Mouse (Mus musculus) cerebellum, postnatal 14 days (tissue): ENCODE data around the gene Shank2.

Experiments used
- DNase-seq, 2 experiments: peaks; one replicate each; pipeline ENCODE4 v3.0.0; 2021; ENCODE audit warnings: mixed read lengths in 2 of 2

Gene Shank2

DNA sequence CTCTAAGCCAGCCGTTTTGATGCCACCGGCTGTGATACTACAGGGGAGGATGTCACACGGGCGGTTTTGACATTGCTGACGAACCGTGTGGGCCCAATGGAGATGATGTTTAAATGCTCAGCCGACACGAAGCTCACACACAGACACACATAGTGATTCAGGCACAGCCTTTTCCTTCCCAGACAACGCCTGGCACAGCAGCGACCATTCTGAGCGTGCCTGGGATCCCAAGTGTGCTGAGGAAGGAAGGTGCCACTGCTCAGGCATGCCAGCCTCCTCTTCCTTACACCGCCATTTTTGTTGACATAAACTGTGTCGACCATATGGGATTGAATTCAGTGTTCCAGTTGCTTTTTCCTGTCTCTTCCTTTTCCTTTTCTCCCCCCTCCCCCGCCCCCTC, 172.6 kb downstream of the Shank2 start:
- no peak for DNase-seq

DNA sequence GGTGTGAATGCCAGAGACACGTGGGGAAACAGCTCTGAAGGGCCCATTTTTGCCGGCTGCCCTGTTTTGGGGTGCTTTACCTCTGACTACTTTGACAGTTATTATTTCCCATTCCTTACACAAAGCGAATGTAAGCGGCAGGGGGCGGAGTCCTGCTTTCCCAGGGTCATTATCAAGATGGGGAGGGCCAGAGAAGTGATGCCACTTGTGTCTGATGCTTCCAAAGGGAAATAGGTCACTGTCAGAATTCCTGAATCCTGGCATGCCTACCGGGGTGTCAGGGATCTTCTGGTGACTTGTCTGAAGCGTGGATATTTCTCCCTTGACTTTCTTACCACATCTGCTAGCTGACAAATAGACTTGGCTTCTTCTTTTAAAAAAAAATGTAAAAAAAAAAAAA, 173.3 kb downstream of the Shank2 start:
- DNase-seq: peak; percentile 34 to 43

DNA sequence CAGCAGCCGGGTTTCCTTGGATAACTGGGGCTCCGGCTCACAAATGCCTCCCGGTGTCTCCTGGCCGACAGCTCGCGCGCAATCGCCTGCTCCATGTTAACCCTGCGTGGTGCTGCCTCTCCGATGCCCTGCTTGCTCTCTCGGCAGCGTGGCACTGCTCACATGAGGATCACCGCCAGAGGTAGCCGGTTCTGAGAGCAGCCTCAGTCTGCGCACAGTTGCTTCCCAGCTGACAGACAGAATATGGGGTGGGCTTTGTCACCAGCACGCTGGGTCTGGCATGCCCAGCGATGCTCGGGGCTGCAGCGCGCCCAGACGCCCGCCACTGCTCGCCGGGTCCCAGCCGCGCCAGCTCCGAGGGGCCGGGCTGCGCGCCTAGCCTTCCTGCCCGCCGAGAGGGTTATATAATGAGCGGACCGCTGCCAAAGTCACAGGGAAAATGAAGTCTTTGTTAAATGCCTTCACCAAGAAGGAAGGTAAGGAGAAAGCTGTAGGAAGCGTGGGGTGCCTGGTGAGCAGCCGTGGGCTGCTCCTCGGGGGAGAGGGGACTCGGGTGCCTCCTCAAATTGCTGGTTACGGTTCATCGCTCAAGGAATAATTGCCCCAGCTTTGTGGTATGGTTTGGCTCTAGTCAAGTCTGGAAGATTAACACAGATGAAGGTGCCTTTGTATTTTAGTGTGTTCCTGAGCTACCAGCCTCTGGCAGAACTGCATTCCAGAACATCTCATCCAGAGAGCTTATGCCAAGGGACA, 173.9 kb downstream of the Shank2 start:
- peak; percentile 59 to 66 for DNase-seq

DNA sequence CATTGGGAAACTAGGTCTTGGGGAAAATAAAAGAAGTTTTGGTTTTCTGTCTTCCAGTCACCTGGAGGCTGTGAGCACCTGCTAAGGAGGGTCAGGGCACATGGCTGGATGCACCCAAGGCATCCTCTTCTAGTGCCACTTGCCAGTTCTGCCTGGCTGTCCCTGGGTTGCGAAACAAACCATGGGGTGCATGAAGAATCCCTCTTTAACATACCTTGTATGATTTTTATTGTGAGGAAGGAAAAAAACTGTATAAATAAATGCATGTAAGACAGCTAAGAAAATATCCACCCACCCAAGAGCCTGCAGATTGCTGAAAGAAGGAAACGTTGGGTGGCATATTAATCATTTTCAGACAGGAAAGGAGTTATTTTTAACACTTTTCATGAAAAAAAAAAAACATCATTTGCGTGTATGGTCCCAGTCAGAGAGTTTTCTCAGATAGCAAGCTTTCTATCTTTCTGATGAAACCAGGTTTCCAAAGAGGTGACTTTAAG, 174.6 kb downstream of the Shank2 start:
- DNase-seq: peak in 1 of 2 experiments; percentile 30

DNA sequence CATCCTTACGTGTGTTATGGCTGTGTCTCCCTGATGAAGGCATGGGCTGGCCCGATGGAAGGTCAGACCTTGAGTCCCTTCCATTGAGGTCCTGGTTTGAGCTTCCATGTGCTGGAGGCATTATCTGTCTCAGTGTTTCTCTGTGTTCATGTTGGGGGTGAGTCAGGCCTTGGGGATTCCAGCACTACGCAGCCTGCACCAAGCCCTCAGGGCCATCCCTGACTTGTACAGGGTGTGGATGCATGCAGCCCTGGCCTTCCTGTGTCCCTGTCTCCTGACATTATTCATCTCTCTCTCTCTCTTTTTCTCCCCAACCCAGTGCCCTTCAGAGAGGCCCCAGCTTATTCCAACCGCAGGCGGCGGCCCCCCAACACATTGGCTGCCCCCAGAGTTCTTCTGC, 177.7 kb downstream of the Shank2 start:
- no peak for DNase-seq

DNA sequence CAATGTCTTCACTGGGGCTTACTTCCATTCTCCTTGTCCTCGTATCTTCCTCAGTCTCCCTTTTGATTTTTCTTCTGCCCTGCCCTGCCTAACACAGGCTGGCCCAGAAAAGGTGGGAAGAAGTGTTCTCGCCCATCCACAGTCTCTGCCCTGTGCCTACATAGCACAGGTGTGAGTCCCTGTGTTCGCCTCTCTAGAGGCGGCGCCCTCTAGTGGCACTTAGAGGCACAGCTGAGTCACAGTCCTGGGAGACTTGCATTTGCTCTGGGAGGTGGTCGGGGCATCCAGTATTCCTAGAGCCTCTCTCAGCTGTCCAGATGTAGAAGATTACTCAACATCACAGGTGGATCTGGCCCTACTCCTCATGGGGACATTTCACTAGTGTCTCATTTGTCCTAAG, 179.2 kb downstream of the Shank2 start:
- peak; percentile 82 to 88 for DNase-seq

DNA sequence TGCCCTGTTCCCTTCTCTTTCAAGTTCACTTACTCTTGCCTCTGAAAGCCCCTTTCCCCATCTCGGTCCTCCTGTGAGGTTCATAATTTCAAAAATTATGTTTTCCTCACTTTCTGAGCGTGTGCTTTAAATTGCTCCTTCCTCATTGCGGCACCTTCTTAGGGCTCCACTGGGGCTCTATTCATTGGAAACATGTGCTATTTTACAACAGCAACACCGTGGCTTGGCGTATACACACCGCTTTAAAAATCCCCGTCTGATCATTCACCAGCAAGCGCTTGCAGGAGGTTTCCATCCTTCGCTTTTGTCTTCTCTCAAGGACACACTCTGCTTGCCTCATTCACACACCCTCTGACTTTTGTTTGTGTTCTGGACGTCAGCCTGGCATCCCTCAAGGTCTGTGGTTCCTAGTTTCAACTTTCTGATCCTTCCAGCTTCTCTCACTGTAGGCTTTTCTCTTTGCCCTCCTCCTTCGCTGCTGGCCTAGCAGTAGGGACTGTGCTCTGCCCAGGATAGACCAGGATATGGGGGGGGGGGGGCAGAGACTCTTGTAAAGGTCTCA, 186.2 kb downstream of the Shank2 start:
- no peak for DNase-seq

DNA sequence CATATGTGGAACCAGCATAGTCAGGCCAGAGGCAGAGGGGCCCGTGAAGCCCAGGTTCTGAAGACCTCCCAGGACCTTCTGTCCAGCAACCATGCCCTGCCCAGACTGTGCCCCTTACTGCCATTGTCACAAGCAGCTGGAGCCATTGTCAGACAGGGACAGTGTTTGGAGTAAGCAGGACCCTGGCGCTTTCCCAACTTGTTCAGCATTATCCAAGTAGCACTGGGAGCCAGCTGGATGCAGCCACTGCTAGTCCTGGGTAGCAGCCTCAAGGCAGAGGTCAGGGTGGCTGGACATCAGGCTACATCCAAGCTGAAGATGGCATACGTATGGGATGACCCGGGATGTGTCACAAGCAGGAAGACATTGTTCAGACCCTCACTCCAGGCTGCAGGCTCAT, 187.7 kb downstream of the Shank2 start:
- peak; percentile 27 to 45 for DNase-seq

DNA sequence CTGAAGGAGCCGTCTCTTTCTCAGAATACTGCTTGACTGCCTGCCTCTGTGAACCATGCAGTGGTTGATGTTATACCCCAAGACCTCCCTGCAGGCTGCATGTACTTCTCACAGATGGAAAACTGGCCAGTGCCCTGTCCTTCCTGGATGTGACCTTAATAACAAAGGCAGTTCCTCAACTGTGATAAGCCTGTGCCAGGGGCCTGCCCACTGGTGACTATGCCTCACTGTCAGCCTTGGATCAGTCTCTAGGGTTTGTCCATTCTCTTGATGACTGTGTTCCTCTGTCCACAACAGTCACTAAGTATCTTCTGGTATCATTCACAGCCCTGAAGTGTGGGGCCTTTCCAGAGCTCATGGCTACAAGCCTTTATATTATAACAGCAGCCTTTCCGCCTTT, 196.8 kb downstream of the Shank2 start:
- DNase-seq: no peak

DNA sequence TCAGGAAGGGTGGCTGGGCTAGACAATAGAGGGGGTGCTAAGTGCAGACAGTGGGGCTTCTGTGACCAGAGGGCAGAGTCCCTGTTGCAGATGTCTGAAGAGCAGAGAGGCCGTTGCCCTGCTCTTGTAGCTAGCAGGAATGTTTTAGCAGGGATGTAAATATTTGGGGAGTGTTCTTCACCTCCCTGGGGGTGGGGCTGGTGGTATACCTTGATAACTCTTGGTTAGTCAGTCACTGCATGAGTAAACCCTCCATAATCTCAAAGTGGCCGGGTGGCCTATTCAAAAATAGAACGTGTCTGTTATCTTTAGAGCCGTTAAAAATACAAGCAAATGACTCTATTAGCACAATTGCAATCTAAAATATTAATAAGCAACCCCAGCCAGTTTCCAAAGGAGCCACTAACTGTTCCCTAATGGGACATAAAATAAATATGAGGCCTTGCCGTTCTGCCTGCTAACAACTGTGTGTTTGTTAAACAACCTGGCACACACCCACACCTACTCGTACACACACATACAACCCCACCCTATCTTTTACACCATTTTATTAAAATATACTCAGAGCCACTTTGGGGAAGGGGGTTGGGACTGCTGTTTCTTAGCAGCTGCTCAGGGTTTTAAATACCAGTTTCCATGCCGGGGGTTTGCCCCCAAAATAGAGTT, 200.4 kb downstream of the Shank2 start:
- DNase-seq: no peak

DNA sequence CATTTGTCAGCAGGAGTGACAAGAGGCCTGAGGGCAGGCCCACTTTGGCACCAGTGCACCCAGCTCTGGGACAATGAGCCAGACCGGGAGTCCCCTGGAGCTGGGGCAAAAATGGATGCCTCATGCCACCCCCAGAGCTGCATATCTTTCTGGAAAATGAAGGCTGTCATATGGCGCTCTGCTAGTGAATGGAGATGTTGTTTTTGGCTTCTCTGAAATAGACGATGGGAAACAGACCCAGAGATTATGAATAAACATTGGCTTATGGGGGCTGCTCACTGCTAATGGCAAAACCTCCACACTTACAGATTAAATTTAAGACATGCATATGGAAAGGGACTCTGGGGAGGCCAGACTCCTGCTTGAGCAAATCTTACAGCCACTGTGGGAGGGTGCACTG, 202.6 kb downstream of the Shank2 start:
- no peak for DNase-seq

DNA sequence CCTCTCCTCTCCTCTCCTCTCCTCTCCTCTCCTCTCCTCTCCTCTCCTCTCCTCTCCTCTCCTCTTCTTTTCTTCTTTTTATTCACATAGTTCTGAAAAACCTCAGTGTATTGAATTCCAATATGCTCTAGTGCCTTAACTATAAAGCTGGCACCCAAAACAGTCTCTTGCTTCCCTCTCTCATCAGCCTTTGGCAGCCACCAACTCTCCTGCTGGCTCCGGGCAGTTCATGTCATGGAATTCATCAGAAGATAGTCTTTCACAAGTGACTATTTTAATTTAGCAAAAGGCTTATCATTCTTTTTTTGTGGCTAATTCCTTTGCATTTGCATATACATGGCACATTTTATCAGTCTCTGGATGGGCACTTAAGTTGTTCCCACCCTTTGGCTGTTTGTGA, 203.4 kb downstream of the Shank2 start:
- DNase-seq: peak; percentile 60 to 66

DNA sequence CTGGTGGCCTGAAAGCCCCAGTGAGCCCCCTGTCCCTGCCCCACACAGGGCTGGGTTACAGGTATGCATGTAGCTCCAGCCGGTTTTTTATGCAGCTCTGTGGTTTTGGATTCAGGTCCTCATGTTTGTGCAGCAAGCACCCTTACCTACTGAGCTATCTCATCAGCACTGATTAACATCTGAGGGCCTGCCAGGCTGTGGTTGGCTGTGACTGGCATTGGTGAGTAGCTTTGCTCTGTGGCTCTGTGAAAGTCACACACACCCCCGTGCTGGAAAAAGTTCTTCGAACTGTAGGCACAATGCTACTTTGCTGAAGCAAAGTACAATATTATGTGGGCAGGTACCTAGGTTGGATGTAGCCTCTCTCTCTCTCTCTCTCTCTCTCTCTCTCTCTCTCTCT, 204.1 kb downstream of the Shank2 start:
- DNase-seq: no peak

DNA sequence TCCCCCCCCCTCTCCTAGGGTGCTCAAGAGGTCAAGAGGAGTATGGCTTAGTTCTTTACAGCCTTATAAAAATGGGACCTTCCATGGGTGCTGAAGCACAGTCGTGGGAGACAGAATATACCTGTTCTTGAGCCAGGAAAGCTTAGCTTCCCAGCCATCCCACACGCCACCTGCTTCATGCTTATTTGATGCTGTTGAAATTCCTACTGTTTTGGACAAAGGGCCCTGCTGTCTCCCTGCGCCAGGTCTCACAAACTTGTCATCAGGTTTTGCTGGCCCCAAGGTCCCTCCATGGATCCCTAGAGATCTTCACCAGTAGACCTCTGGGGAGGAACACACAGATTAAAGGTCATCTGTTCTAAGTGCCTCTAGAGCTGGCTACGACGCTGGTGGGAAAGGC, 204.5 kb downstream of the Shank2 start:
- DNase-seq: no peak

DNA sequence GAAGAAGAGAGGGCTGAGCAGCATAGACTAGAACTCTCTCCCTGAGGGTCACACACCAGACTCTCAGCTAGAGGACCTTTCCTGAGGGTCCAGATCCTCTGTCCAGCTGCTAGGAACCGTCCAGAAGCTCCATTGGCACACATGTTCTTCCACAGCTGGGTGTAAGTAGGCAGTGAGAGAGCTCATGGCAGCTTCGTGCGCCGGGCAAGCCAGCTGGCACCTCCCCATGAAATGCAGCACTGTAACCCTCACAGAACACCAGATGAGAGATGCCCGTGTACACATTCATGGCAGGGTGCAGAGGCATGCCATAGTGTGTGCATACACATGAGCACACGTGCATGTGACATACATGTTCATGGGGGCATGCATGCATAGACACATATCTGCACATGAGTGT, 205.4 kb downstream of the Shank2 start:
- peak; percentile 26 to 34 for DNase-seq

DNA sequence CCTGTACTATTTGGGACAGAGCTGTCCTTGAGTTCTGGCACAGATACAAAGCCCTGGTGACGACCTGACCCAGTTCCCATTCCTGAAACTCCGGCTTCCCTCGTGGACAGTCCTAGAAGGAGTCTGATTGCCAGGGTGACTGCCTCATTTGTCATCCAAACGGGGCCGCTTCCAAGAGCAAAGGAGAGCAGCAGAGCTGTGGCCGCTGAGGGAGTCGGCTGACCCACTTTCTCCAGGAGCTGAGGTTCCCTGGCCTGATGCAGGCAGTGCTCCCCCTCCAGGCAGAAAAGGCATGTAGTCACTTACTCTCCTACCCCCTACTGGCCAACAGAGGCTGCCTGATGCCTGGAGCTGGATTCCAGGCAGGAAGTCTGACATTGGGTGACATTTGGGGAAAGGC, 206.1 kb downstream of the Shank2 start:
- peak; percentile 88 for DNase-seq

DNA sequence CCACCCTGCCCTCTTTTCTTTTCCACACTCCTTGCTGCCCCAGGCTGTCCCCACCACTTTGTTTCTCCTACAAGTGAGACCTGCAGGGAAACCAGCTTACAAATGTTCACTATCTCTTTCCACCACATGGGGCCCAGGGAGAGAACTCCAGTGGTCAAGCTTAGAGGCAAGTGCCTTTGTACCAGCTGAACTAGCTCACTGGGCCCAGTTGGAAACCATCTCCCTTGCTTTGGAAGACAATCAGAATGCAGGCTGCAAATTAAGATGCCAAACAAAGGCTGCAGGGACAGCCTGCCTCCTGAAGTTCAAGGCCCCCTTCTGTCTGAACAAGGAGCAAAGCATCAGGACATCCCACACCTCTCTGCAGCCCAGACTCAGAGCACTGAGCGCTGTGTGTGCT, 206.9 kb downstream of the Shank2 start:
- no peak for DNase-seq

DNA sequence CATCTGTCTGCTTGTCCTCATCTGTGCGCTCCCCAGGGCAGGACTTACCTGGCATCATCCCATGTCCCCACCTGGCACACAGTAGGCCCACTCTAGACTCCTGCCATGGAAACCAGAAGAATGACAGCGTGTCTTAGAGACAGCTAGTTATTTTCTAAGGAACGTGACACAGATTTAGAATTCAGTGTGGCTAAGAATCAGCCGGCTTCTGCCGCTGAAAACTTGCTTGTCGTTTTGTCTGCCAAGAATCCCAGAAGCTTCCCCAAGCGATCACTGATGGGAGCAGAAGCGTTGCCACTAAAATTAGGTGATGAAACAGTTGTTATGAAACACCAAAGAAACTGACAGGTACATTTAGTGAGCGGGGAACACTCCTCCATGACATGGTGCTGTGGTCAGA, 208.8 kb downstream of the Shank2 start:
- DNase-seq: no peak

DNA sequence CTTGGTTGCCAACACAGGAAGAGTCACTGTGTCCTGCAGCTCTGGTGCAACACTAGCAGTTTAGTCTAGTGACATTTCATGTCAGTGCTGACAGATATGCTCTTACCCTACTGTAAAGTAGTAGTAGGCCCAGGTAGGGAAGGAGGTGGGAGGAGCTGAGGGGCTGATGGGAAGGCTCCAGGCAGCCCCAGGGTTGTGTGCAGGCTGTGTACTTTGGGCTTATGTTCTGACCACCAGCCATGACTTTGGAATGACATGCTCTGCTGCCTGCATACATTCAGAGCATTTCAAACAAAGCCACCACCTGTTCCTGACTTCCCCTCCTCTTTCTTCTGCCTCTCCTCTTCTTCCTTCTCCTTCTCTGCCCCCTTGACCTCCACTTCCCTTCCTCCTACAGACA, 211.0 kb downstream of the Shank2 start:
- DNase-seq: no peak

DNA sequence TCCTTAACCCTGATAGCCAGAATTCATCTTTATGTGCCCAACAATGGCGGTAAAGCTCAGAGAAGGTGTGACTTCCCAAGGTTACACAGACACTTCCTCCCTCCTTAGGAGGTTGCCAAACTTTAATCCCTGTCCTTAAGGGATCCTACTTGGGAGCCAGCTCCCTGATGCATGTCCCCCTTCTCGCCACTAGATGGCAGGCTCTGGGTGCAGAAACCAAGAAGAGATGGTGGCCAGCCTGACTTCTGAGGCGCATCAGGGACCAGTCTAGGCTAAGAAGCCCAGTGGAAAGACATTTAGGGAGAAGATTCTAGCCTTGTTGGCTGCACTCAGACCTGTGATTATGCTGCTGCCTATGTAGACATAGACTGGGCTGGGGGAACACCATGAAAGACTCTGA, 215.5 kb downstream of the Shank2 start:
- peak; percentile 88 to 90 for DNase-seq

DNA sequence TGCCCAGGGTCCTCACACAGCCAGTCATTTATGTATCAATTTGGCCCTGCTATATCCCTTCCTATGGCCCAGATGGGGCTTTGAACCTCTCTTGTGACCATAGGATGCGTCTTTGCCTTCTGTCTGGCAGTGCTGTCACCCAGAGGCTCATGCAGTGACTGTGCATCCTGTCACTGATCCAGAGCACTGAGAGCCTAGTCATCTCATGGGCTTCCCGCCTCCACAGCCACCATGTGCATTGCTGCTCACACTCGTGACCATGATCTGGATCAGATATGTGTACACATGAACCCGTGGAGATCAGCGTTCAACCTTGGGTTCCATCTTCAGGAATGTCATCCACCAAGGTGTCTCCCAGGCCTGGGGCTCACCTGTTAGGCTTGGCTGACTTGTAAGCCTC, 227.0 kb downstream of the Shank2 start:
- DNase-seq: no peak

DNA sequence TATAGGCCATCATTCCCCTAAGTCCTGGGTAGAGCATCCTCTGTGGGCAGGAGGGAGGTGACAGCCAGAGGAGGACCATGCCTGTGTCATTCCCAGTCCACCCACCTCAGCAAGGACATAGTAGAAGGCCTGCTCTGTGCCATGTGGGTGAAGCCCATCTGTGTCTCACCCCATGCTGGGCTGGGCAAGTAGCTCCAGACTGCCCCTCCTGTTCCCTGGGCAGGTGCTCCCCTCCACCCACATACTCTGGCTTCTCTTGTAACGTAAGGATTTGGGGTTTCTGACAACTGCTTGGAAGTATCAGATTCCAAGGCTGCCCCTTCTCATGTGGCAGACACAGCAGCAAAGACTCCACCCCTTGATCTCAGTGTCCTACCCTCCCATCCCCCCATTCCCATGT, 227.7 kb downstream of the Shank2 start:
- DNase-seq: no peak

DNA sequence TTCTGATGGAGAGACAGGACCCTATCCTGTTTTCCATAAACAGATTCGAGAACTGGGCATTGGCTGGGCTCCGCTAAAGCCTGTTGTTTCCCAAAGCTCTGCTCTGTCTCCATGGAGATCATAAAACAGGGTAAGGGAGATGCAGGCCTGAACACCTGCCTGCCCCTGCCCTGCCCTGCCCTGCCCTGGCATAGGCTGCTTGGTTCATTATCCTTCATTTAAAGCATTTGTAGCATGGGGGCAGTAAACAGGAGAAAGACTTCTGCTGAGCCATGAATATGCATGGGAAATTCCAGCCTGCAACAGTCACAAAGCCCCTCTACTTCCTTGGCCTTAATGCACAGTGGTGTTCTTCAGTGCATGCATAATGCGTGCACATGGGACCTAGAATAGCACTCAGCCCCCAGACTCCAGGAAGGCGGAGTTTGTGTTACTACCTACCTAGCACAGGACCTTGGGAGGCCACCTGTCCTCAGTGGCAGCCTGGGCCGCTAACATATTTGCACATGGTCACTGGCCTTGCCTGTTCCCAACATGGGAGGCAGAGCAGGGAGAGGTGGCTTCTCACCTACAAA, 230.5 kb downstream of the Shank2 start:
- no peak for DNase-seq

DNA sequence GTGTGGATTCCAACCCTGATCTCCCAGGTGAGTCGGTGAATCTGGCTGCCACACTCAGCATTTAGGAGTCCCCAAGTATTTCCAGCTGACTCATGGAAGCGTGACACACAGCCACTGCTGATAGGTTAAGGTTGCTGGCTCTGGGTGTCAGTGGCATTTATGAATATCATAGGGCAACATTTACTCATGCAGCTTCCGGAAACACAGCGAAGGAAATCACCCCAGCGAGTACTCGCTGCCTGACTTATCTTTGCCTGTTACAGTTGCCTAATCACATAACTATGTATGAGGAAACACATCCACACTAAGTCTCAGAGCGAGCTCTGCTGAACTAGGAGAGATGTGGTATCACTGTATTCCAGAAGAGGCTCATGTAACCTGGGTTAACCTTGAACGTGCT, 231.8 kb downstream of the Shank2 start:
- DNase-seq: no peak
